Mouse (Mus musculus) thymus, adult 18-20 months (tissue): ENCODE results near the gene Ghrh.
A peak's percentile ranks its signal among the peaks of the same experiment; 100 is the strongest.

Source experiments
- DNase-seq, 2 experiments: peaks; one replicate each; pipeline ENCODE4 v3.0.0; 2022; ENCODE audit warnings: mixed read lengths in 2 of 2

Gene Ghrh

DNA sequence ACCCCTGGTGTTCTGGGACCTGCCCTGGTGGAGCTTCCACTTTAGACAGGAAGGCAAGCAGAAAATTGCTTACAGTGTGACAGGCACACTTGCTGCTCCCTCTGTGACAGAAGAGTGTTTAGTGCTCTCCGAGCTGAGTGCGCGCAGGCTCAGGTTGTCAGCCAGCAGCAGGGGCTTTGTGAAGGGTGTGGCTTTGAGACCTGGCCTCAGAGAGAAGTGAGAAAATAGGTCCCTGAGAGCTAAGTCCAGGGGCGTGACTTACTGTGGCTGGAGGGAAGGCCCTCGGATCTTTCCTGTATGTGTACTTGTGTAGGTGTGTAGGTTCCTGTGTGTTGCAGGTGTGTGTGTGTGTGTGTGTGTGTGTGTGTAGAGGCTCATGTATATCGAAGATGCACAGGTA, 4.0 kb downstream of the Ghrh start:
- no peak for DNase-seq

DNA sequence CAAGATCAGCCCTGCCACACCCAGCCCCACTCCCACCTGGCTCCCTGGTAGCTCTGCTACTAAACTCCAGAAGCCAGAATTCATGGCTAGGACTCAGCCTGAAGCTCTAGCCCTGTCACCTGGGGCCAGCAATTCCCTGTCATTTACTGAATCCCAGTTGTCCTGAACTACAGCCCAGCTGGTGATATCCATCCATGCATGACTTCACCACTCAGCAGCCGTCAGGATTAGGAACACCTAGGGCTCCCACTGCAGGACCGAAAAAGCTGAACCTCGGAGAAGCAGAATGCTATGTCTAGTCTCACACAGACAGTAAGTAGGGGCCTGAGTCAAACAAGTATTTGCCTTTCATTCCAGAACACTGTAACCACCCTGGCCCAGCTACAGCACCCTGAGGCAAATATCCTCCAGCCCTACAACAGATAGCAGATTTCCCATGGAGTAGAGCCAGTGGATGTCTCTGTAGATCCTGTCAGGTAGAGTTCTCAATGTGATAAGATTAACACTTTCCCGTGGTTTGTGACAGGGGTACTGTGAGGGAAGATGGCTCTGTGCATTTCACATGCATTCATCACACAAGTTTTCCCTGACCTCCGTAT, 4.9 kb downstream of the Ghrh start:
- DNase-seq, result no peak

DNA sequence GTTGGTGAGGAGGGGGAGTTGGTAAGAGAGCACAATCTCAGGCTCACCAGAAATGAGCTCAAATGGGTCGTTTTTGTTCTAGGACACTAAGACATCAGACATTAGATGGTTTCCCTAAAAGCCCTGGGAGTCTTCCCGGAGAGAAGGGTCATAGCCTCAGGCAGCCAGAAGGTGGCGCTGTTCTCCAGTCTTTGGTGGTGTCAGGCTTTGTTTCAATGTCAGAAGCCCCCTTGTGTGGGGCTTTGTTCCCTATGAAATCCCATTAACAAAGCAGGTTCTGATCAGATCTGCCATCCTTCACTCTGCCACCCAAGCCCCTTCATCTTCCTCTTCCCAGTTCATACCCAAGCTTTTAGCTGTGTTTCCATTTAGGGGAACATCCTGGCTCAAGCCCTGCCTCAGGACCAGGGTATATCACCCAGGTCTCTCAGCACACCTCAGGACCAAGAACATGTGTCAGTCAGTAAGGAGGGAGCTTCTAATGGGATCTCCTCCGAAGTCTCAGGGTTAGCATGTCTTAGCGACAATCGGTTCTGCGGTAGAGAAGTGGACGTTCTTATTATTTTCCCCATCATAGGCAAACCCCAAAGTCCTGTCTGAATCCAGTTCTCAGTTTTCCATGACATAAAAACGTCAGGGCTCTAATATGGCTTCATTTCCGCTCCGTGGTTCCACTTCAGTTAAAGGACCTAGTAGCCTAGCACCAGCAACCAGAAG, 5.6 kb downstream of the Ghrh start:
- peak; percentile 10 to 26 for DNase-seq

DNA sequence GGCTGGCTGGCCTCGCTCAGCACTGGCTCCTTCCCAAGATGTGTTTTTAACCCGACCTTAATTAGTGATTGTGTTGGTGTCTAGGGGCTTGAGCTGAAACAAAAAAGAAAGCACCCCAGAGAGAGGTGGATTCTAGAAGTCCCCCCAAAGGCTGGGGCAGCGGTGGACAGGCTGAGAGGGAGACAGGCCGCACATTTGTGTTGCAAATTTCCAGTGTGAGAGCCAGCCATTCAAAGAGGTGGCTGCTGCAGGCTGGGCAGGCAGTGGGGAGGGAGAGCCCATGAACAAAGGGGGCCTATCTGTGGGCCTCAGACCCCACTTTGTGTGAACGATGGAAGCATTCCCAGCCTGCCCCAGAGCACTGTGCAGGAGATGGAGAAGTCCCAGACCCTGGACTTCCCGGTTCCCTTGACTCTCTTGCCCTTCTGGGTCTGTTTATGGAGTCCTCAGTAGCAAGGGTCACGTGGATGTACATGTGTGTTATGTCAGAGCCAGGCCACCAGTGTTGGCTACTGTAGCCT, 7.0 kb downstream of the Ghrh start:
- DNase-seq, result no peak

DNA sequence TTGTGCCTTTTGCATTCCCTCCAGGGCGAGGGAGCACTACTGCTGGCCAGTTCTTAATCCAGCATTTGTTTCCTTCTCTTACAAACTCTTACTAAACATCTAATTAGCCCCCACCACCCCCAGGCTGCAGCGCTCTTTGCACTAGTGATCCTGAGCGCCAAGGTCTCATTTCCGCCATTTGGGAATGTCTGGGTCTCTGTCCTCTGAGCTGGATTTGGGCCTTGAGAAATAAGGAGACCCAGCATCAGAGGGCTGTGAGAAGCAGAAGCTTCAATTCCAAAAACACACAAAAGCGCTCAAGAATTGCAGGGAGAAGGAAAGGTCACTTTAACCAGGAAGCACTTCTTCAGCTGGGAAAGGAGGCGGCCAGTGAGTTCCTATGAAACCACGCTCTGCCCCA, 7.8 kb downstream of the Ghrh start:
- no peak for DNase-seq

DNA sequence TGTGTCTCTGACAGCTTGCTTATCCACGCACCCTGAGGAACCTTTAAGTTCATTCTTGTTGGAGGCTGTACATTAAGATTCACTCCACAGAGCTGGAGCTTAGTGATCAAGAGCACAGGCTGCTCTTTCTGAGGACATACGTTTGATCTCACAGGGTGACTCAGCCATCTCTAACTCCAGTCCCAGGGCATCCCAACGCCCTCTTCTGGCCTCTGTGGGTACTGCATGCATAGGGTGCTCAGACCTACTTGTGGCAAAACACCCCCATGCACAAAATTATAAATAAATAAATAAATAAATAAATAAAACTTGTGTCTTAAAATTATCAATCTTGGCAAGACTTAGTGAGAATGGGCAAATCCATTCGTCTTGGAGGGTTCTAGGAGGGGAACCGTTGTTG, 8.6 kb downstream of the Ghrh start:
- DNase-seq, result peak in 1 of 2 experiments; percentile 12

DNA sequence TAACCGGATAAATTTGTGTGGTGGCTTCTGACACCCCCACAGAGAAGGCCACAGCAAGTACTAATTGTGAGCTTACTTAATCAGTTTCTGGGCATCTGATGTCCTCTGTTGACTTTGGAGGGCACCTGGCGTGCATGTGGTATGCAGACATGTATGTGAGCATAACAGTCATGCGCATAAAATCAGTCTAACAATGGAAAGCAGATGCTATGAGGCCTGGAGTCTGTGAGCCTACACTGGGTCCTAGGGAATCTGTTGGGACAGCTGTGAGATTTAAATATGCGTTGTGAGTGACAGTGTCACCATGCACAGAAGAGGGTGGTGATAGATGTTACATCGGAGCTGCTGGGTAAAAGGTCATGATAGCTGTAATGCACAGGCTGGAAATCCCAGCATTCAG, 15.2 kb downstream of the Ghrh start:
- no peak for DNase-seq

DNA sequence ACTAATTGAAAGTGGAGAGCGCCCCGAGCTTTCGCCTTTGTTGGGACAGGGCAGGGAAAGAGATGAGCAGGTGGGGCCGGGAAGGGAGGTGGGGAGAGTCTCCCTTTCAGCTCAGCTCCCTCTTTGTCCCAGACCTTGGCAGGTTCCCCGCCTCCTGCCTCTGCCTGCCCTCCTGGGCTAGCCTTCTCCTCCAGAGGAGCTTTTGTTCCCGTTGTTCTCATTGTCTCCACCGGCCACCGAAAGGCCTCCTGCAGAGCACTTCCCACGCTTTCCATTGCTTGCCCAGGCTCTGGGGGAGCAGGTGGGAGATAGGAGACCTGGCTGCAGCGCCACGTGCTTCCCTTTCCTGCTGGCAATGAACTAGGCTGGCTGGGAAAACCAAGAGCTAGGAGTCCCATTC, 18.7 kb downstream of the Ghrh start:
- DNase-seq, result no peak

DNA sequence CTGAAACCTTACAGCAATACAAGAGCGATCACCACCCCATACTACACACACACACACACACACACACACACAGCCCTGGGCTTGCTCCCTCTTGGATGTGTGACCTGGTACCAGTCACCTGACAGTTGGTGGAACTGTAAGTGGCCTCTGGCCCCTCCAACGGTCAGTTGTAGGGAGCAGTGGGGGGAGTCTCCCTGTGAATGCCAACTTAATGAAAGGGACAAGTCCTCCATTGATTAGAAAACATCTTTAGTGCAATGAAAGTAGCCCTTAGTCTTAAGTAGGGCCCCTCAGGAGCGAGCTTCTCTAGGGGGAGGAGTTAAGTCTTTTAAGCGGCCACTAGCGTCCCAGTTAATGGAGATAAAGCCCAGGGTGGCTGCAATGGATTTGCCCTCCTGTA, 19.2 kb downstream of the Ghrh start:
- DNase-seq, result no peak

DNA sequence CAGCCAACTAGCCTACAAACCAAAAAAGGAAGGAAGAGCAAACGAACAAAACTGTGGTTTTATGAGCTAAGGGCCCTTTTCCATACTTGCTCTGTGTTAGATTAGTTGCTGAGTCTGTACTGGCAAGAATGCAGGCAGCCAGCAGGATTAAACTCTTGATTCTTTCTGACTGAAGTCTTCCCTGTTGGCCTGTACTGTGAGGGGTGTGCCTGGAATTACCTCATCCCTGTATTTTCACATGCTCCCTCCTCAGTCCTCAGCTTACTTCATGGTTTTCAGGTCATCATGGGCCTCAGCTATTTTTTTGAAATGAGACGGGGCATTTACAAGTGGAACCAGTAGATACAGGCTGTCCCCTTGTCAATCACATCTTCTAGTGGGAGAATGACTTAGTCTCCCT, 22.1 kb downstream of the Ghrh start:
- no peak for DNase-seq

DNA sequence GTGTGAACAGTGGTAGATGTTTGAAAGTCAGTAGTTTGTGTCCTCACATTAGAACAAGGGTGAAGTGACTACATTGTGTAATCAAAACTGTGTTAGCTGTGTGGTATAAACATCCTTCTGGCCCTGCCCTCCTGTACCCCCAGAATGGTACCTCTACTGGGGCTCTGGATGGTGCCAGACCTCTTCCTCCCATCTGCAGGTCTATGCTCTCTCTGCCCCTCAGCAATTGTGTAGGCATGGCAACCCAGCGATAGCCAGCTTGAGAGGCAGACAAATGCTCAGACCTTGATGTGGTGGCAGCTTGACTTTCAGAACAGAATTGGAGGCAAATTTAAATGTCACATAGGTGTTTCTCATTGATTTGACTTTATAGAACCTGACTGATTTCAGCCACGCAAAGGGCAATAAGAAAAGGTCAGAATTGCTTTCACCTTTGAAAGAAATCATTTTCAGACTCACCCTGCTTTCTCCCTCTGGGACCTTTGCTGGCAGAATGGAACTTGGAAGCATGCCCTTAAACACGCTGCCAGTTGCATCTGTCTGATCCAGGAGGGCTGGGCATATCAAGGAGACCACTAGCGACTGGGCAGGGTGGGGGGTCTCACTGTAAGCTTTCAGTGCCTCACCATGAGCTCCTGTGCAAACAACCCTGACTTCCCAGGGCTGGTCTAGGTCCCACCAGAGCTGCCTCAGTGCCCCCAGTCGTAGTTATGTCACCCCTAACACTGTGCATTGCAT, 25.1 kb downstream of the Ghrh start:
- no peak for DNase-seq

DNA sequence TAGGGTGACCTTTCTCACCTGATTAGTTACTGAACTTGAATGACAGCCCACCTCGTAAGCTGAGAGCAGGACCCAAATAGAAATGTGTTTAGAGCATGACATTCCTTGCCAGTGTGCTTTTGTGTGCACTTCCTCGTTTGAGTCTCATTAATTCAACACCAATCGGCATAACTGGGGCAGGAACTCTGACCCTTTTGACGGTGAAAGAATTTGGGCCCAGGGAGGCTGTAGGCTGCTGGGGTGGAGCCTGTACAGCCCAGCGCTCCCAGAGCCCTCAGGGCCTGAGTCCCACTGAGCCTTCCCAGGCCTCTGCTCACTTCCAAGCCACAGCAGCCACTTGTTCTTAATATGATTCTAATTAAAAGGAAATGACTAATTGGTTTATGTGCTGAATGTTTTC, 26.4 kb downstream of the Ghrh start:
- DNase-seq, result no peak

DNA sequence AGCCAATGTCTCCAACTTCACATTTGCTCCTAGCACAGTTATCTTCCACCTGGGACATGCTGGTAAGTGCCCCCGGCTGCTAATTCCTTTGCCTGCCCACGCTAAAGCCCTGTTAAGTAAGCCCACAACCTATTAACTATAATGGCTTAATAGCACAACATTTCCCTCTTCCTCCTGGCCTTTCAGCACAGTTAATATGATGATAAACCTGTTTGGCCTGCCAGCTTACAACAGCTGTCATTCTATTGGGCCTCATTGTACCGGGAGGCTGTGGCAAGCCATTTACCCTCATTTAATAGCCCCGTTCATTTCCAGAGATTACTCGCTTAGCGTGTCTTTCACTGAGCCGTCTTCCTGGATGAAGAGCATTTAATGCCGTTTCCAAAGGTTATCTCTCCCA, 27.2 kb downstream of the Ghrh start:
- DNase-seq, result no peak

DNA sequence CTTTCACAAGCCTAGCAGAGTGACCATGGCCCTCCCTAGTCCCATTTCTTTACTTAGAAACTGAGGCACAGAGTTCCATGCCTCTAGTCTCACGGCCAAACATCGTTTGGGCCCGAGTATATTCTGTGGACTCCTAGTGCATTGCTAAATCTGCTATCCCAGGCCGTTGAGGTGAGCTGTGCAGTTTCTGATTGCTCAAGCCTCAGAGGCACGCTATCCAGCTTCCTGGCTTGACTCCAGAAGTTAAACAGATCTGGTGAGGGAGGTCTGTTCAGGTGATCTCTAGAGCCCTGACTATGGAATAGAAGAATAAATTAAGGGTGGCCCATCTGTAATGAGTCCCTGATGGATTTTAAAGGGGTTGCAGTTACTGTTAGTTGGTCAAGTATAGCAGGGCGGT, 30.1 kb downstream of the Ghrh start:
- DNase-seq, result no peak

DNA sequence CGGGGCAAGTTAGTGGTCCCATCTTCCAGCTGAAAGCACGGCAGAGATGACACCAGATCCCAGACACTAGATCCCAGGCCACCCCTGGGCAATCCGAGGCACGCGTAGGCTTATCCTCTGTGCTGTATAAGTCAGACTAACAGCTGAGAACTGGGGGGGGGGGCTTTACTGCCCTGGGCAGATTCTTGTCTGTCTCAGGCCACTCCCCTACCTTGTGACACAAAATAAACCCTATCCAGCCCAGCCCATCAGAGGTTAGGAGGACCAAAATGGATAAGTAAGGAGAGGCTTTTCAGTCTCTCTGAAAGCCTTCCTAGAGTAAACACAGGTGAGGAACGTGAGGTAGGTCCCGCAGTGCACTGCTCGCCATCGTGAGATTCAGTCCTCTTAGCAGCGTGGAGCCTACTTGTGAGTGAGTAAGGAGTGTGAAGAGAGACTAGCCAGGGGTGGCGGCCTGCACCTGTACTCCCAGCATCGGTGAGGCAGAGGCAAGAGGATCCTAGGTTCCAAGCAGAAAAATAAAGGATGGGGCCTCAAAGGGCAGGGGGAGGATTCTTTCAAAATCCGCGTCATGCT, 30.9 kb downstream of the Ghrh start:
- DNase-seq, result no peak

DNA sequence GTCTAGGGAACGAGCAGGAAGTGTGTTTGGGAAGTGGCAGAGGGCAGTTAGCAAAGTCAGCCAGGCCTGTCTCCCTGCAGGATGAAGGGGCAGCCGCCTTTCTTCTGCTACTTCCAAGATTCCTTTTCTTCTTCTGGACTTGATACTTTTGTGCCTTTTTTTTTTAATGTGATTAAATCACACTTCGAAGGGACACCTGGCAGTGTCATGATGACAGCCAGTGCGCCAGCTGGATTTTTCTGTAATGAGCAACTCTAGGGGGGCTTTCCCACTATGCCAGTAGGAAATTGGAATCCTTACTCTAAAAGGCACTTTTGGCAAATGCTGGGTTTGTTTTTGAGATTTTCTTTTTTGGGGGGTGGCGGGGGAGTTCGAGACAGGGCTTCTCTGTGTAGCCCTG, 31.8 kb downstream of the Ghrh start:
- DNase-seq, result no peak

DNA sequence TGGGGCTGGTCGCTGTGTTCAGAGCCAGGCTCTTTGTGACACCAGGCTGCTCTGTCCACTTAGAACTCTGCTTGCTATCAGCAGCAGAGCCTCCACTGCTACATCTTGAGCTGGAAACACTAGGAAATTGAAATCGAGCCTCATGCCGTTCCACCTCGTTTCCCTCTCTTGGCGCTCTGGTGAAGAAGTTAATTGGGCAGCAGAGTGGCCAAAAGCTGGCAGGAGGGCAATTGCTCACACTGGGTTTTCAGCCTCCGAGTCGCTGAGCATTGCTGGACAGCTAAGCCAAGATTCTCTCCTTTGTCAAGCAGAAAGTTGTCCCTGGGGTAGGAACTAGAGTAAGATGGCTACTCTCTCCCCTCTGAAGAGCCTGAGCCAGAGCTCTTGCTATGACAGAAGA, 33.0 kb downstream of the Ghrh start:
- no peak for DNase-seq

DNA sequence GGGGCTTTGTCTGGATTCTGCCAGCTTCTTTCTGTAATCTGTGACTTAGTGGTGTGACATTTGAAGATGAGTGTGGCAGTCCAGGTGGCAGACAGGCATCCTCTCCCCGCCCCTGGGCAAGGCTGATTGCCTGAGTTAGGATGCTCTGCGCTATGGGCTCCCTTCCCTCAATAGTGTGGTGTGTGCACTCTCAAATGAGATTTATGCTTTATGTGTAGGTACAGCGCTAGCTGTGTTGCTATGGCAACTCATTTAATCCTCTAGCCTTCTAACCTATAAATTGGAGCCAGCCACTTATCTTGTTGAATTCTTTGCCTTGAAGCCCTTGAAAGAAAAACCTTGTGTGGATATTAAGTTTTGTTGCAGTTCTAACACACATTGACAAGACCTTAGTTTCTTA, 33.6 kb downstream of the Ghrh start:
- no peak for DNase-seq

DNA sequence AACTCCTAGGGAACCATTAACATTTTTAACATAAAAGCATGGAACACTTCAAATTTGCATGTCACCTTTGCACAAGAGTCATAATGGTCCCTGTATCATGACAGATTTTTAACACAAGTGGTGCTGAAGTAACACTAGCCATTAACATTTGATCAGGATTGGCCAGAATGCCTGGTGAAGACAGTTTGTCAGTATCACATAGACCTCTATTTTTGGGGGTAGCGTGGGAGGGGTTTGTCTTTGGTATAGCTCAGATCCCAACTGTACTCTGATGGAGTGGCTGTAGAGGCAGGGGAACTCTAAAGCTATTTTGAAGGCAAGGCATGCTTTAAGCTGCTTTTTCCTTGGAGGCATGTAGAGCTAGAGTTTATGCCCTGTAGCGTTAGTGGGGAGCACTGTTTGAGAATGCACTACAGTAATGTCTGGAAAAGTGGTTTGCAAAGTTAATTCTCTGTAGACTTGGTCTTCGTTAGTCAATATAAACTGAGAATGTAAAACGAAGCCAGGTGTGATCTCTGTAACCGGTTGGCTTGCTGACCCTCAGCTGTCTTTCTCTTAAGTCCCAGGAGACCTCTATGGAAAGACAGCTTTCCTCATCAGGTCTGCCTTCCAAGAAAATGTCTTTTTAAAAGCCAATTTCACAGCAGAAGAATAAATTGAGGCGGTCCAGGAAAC, 36.2 kb downstream of the Ghrh start:
- DNase-seq, result no peak

DNA sequence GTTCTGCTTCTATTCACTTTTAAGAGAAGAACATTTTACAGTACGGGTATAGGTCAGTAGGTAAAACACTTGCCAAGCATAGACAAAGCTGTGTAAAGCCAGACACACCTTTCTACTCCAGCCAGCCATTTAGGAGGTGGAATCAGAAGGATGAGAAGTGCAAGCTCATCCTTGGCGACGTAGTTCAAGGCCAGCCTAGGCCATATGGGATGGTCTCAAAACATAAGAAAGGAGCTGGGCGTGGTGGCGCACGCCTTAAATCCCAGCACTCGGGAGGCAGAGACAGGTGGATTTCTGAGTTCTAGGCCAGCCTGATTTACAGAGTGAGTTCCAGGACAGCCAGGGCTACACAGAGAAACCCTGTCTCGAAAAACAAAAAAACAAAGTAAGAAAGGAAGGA, 37.7 kb downstream of the Ghrh start:
- no peak for DNase-seq

DNA sequence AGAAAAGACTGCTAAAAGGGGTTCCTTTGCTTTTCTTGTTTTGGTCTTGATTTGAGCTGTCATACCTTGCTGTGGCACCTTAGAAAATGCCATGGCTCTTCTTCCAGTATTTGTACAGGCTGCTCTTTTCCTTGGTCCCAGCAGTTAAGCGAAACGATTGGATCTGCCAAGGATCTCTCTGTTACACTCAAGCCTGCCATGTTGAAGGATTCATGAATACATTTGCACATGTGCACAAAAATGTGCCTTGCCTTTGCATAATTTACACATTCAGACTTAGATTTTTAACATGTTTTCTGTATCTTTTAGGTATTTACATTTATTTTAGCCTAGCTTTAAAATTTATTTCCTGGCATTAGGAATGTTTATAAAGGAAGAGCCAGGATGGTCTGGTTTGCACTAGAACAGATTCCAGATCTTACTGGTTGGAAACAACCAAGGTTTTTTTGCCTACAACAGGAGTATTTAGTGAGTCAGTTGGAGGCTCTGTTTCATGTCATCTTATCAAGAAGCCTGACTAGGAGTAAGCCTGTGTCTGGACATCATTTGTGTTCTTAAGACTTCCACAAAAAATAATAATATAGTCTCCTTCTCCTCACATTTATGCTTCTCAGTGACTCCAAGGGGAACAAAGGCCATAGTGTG, 38.9 kb downstream of the Ghrh start:
- DNase-seq, result no peak

DNA sequence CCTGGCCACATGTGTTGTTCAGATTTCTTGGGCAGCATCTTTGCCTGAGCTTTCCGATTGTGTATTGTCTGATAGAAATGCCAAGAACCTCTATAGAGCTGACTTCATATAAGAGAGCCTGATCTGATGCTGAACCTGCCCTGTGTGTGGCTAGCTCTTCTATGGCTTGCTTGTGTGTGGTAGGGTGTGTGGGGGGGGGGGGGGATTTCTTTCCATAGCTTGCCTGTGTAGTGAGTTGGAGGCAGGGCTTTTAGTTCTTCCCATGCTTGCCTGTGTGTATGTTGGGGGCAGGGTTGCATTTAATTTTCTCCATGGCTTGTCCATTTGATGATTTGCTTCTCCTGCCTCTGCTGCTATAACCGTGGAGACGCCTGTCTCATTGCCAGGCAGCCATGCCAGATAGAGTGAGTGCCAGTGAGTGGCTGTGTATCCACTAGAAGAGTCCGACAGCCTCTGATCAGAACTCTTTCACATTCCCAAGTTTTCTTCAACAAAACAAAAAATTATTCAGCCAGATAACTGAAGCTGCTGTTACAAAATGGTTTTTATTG, 39.5 kb downstream of the Ghrh start:
- no peak for DNase-seq
